Mouse (Mus musculus) urinary bladder, adult 18-20 months (tissue): ENCODE data around the gene Gm21560.
"Not testable (repeated sequence)": the region's sequence is repeated elsewhere in the genome, so short reads cannot be mapped to it uniquely, and the experiment has no call there.

Source experiments
- DNase-seq, 2 experiments: peaks; one replicate each; pipeline ENCODE4 v3.0.0; 2022; ENCODE audit warnings: low spot score in 2 of 2, mixed read lengths in 2 of 2

Gene Gm21560

DNA sequence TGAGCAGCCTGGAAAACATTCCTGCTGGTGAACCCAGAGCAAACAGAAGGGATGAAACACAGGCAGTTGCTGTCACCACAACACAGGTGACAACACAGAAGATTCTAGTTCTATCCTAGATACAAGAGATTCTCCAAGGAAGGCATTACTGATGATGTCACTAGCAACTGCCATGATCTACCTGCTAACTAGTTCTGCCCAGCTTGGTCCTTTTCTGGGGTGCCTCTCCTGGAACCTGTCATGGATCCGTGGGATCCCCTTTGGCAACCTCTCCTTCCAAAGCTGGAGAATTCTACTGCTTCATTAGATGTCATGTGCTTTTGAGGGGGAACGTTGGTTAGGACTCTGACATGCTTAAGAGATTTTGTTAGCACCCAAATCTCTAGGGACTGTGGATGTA, at the start of gene Gm21560:
Gm21560 (minus strand) TSS at position 101 of the 400 bp plus-strand sequence.
- not testable (repeated sequence) for DNase-seq

DNA sequence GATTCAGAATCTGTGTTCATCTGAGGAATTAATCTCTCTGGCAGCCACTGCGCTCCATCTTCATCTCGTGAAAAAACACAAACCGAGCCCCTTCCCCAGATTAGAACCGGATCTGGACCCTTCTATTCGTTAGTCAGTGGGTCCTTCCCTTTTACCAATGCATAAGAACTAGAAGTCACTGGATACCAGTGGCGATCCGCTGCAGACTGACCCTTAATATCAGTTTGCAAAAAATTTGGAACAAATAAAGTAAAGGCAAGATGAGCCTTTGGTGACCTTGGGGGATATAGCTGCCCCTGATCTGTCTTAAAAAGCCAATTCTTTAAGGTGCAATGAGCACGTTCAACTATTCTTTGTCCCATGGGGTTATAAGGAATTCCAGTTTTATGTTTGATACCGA, 55.6 kb downstream of the Gm21560 start:
- DNase-seq: not testable (repeated sequence)

DNA sequence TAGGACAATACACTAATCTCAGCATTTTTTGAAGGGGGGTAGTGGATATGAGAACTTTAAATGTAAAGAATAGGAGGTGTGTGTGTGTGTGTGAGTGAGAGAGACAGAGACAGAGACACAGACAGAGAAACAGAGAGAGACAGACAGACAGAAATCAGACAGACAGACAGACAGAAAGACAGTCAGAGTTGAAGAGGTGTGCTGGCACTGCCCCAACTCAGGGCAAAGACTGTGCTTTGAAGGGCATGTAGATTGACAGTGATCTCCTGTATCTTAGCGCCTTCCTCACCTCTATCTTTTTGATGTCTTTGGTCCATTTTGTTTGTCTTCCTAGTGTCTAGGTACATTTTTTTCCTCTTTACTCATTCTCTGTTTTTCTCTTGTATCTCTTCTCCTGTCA, 58.0 kb downstream of the Gm21560 start:
- DNase-seq: not testable (repeated sequence)
